In the genomic region with DNA sequence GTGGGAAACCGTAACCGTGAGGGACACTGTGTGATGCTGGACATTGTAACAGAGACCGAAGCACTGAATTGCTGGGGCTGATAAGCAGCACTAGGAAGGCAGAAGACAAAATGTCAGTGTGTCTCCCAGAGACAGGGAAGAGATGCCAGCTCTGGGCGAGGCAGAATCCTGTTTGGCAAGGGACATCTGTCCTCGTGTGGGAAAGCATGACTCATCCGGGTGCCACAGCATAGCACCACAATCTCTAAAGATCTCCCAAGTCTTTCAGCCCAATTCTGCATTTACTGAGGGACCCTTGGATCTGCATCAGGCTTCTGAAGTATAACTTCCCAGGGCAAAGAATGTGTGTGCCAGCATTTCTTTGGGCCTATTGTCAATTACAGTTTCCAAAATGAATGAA, we compare ENCODE assay signal across 10 mouse cellular contexts. TPM values are rescaled to one million over a fixed set of nuclear protein-coding genes. Genes with fewer than 3 reads are reported as not detected.
DNase-seq lines count a peak whose midpoint lies in the region; ATAC-seq and TF ChIP-seq lines count a peak whose summit lies in the region.
"Had no signal": no experiment of that assay in that cellular context is flagged by ENCODE, and none has a peak within 500 bp of the region (broad histone marks: within the 10 kb centered on the region; RNA-seq: fewer than 3 reads in every experiment).

No protein-coding gene starts in this region.

- no peak overlapping the region for H3K4me2 ChIP-seq in liver, embryonic 11.5 days
- H3K4me2 ChIP-seq: embryonic facial prominence, embryonic 12.5 days had no signal

- peak; percentile 91 for ATAC-seq in frontal cortex, adult (ENCODE audit: low TSS enrichment)
- no peak for ATAC-seq in liver, embryonic 11.5 days (replicated peaks; ENCODE audit: low FRiP score)

- H3K36me3 ChIP-seq in MEL (ENCODE audit: control insufficient read depth in 1 of 2, insufficient read depth in 2 of 2, low read length in 2 of 2): peaks cover 0 to 13% of the 10 kb centered on the region in 2 experiments; a peak in 2 of 4 replicates
- H3K36me3 ChIP-seq in forebrain, embryonic 10.5 days (replicated peaks): no peaks in the 10 kb centered on the region
- H3K36me3 ChIP-seq in liver, embryonic 11.5 days (ENCODE audit: control insufficient read depth, insufficient read depth, low read length): no peaks in the 10 kb centered on the region
- H3K36me3 ChIP-seq: embryonic facial prominence, embryonic 12.5 days had no signal

- no peaks in the 10 kb centered on the region for H3K79me2 ChIP-seq in MEL (ENCODE audit: control insufficient read depth, insufficient read depth, low read length, poor library complexity)

- TF ChIP-seq CTCF in MEL (IDR thresholded peaks at IDR 0.05 in 2 of 3, conservative IDR thresholded peaks at IDR 0.05 in 1 of 3; ENCODE audit: control insufficient read depth in 1 of 3, insufficient read depth in 1 of 3, low read depth in 2 of 3, low read length in 3 of 3, poor library complexity in 1 of 3, severe bottlenecking in 1 of 3): no peak
- no peak for TF ChIP-seq CTCF in gastrocnemius, adult 2 months (IDR thresholded peaks at IDR 0.05)

- TF ChIP-seq EP300 in MEL (IDR thresholded peaks at IDR 0.05; ENCODE audit: low read depth in 1 of 2, low read length in 2 of 2): no peak

- no peak overlapping the region for H3K4me3 ChIP-seq in MEL (ENCODE audit: control insufficient read depth in 1 of 2, insufficient read depth in 1 of 2, low read depth in 2 of 2, low read length in 2 of 2)
- H3K4me3 ChIP-seq in gastrocnemius, adult 2 months: peak overlapping the region; percentile 35
- H3K4me3 ChIP-seq in forebrain, embryonic 10.5 days: no peak overlapping the region
- no peak overlapping the region for H3K4me3 ChIP-seq in liver, embryonic 11.5 days (ENCODE audit: low read depth, low read length)
- H3K4me3 ChIP-seq: embryonic facial prominence, embryonic 12.5 days had no signal

- no peak overlapping the region for H3K27ac ChIP-seq in MEL (ENCODE audit: control insufficient read depth, low read depth, low read length)
- peak overlapping the region; percentile 86 for H3K27ac ChIP-seq in gastrocnemius, adult 2 months
- no peak overlapping the region for H3K27ac ChIP-seq in forebrain, embryonic 10.5 days
- no peak overlapping the region for H3K27ac ChIP-seq in liver, embryonic 11.5 days (ENCODE audit: low read depth, low read length)
- H3K27ac ChIP-seq: embryonic facial prominence, embryonic 12.5 days had no signal

- peaks cover 9 to 18% of the 10 kb centered on the region in 2 experiments for H3K4me1 ChIP-seq in MEL (ENCODE audit: control insufficient read depth in 1 of 2, insufficient read depth in 2 of 2, low read length in 2 of 2)
- H3K4me1 ChIP-seq in forebrain, embryonic 10.5 days: no peaks in the 10 kb centered on the region
- no peaks in the 10 kb centered on the region for H3K4me1 ChIP-seq in liver, embryonic 11.5 days (replicated peaks; ENCODE audit: control insufficient read depth, insufficient read depth, low read length)
- H3K4me1 ChIP-seq: embryonic facial prominence, embryonic 12.5 days had no signal

- intact Hi-C loops in gastrocnemius, adult 2 months (cut with DNase I): no loop called here
- intact Hi-C loops in left cerebral cortex, postnatal 25 days (cut with DNase I): no loop called here

- no peak overlapping the region for H3K9ac ChIP-seq in MEL (ENCODE audit: control insufficient read depth, low read depth, low read length, poor library complexity, severe bottlenecking)
- H3K9ac ChIP-seq in liver, embryonic 11.5 days (ENCODE audit: low read depth, low read length): no peak overlapping the region
- H3K9ac ChIP-seq: embryonic facial prominence, embryonic 12.5 days had no signal

- 82% methylated on average over 6 of the region's 6 CpGs for WGBS in forebrain, embryonic 10.5 days
- WGBS in liver, embryonic 11.5 days: 72% methylated on average over 6 of the region's 6 CpGs

- H3K27me3 ChIP-seq in MEL (ENCODE audit: control insufficient read depth in 1 of 2, insufficient read depth in 2 of 2, low read length in 2 of 2): no peaks in the 10 kb centered on the region
- H3K27me3 ChIP-seq in forebrain, embryonic 10.5 days (ENCODE audit: poor library complexity, severe bottlenecking): no peaks in the 10 kb centered on the region
- no peaks in the 10 kb centered on the region for H3K27me3 ChIP-seq in liver, embryonic 11.5 days (replicated peaks; ENCODE audit: control insufficient read depth, insufficient read depth, low read length)
- H3K27me3 ChIP-seq: embryonic facial prominence, embryonic 12.5 days had no signal

- DNase-seq in frontal cortex, postnatal 10 days (ENCODE audit: low spot score in 2 of 2): no peak
- peak; percentile 50 for DNase-seq in MEL (ENCODE audit: low read depth, low spot score)
- DNase-seq in gastrocnemius, adult 2 months: peak; percentile 77
- peak; percentile 47 to 84 for DNase-seq in left cerebral cortex, postnatal 25 days (ENCODE audit: low spot score in 2 of 2)
- no peak for DNase-seq in forebrain, embryonic 10.5 days (ENCODE audit: extremely low spot score, low spot score)
- no peak for DNase-seq in thymus, postnatal 36 days
- DNase-seq in liver, embryonic 11.5 days (ENCODE audit: low spot score): no peak
- DNase-seq: thymus, adult 18-20 months had no signal

- H3K9me3 ChIP-seq in MEL (replicated peaks; ENCODE audit: insufficient read depth, low read length): no peaks in the 10 kb centered on the region
- H3K9me3 ChIP-seq in forebrain, embryonic 10.5 days: no peaks in the 10 kb centered on the region; the same call in 1 of the 2 replicates
- H3K9me3 ChIP-seq in liver, embryonic 11.5 days (ENCODE audit: control insufficient read depth, low read length): no peaks in the 10 kb centered on the region
- H3K9me3 ChIP-seq: embryonic facial prominence, embryonic 12.5 days had no signal

- TF ChIP-seq POLR2A in MEL (IDR thresholded peaks at IDR 0.05; ENCODE audit: control insufficient read depth in 1 of 2, insufficient read depth in 1 of 2, low read depth in 1 of 2, low read length in 2 of 2, poor library complexity in 1 of 2): no peak

- no peak for TF ChIP-seq RAD21 in MEL (IDR thresholded peaks at IDR 0.05; ENCODE audit: low read depth, low read length)

TF ChIP-seq in MEL, 35 proteins besides CTCF, POLR2A, EP300 and RAD21:
- no peak for TF ChIP-seq MYC (IDR thresholded peaks at IDR 0.05; ENCODE audit: low read depth, low read length)
- TF ChIP-seq NRF1 (IDR thresholded peaks at IDR 0.05; ENCODE audit: insufficient read depth, low read depth, low read length, poor library complexity, severe bottlenecking): no peak
- no peak for TF ChIP-seq KAT2A (conservative IDR thresholded peaks at IDR 0.05; ENCODE audit: low read depth, low read length)
- no peak for TF ChIP-seq HCFC1 (IDR thresholded peaks at IDR 0.05; ENCODE audit: low read depth, low read length)
- TF ChIP-seq SMC3 (IDR thresholded peaks at IDR 0.05; ENCODE audit: low read depth, low read length): no peak
- no peak for TF ChIP-seq TAL1 (IDR thresholded peaks at IDR 0.05; ENCODE audit: low read length)
- no peak for TF ChIP-seq BHLHE40 (IDR thresholded peaks at IDR 0.05; ENCODE audit: borderline replicate concordance, low read depth, low read length)
- TF ChIP-seq MAZ (IDR thresholded peaks at IDR 0.05; ENCODE audit: low read depth, low read length): no peak
- TF ChIP-seq CHD2 (IDR thresholded peaks at IDR 0.05; ENCODE audit: low read length): no peak
- TF ChIP-seq POLR2AphosphoS2 (IDR thresholded peaks at IDR 0.05; ENCODE audit: low read length): no peak

RNA-seq across cellular contexts. Expression of gene Rab10, which starts 13.5 kb away (rescaled TPM):
- 62.5 and 67.7 TPM in 2 replicates for total RNA-seq in MEL (2012; rRNA removed)
- 10 to 100 TPM; 41.3 to 71.8 TPM for polyA plus RNA-seq in MEL (2012; ENCODE audit: insufficient read depth in 1 of 2, insufficient read length in 2 of 2, low read depth in 1 of 2, low replicate concordance in 2 of 2, missing spikeins in 1 of 2)
- total RNA-seq in gastrocnemius, adult 2 months (2021): 100 to 1,000 TPM; 272 to 301 TPM
- total RNA-seq in left cerebral cortex, postnatal 25 days (2021): 100 to 1,000 TPM; 146 to 147 TPM
- polyA plus RNA-seq in forebrain, embryonic 10.5 days (2016; fragmentation: Nextera tagmentation; extraction: Ambion mirVana): 69.4 and 71.5 TPM in 2 replicates
- 70.9 and 71.1 TPM in 2 replicates for polyA plus RNA-seq in liver, embryonic 11.5 days (2014; fragmentation: Nextera tagmentation; extraction: Ambion mirVana)

RNA-seq across cellular contexts. Expression of gene Kif3c, which starts 41.7 kb away (rescaled TPM):
- total RNA-seq in MEL (2012; rRNA removed): 2.5 and 3.4 TPM in 2 replicates
- polyA plus RNA-seq in MEL (2012; ENCODE audit: insufficient read depth in 1 of 2, insufficient read length in 2 of 2, low read depth in 1 of 2, low replicate concordance in 2 of 2, missing spikeins in 1 of 2): 1 to 10 TPM in 1 of 2 experiments, not detected in 1; 5.6 TPM
- 10 to 100 TPM; 20.7 to 24.1 TPM for total RNA-seq in gastrocnemius, adult 2 months (2021)
- total RNA-seq in left cerebral cortex, postnatal 25 days (2021): 100 to 1,000 TPM; 191 to 192 TPM
- 15.0 and 15.1 TPM in 2 replicates for polyA plus RNA-seq in forebrain, embryonic 10.5 days (2016; fragmentation: Nextera tagmentation; extraction: Ambion mirVana)
- 3.5 and 4.8 TPM in 2 replicates for polyA plus RNA-seq in liver, embryonic 11.5 days (2014; fragmentation: Nextera tagmentation; extraction: Ambion mirVana)

Comparison
In these comparisons a context has a peak if more than half of its experiments do, and no peak if none do; other contexts are left out.
1. DNase-seq: peak in MEL (single experiment), gastrocnemius, adult 2 months (single experiment) and left cerebral cortex, postnatal 25 days (2 of 2); none in frontal cortex, postnatal 10 days (0 of 2), forebrain, embryonic 10.5 days (single experiment), thymus, postnatal 36 days (0 of 2) and liver, embryonic 11.5 days (single experiment).
2. RNA of gene Kif3c, which starts 41.7 kb away (total RNA-seq): 191 to 192 TPM in left cerebral cortex, postnatal 25 days; 20.7 to 24.1 TPM in gastrocnemius, adult 2 months and 2.5 to 3.4 TPM in MEL; every median in the first group is over 4 times any median in the second.